Mouse (Mus musculus): ENCODE measurements around the gene Creg2. TPM values are rescaled to one million over a fixed set of nuclear protein-coding genes. Genes with fewer than 3 reads are reported as not detected.
A peak's percentile ranks its signal among the peaks of the same experiment; 100 is the strongest.
"Not testable (repeated sequence)": the region's sequence is repeated elsewhere in the genome, so short reads cannot be mapped to it uniquely, and the experiment has no call there.

The Creg2 gene
- total RNA-seq, 1 experiment from 2014 or later, result 0.18 TPM

- no peak for DNase-seq
Observed at GRCm38 (mm10) chr1:39593836-39594235, 57.4 kb downstream of the Creg2 start.

GRCm38 (mm10) chr1:39592090-39592489 lies 59.2 kb downstream of the Creg2 start:
- DNase-seq, result no peak

DNA sequence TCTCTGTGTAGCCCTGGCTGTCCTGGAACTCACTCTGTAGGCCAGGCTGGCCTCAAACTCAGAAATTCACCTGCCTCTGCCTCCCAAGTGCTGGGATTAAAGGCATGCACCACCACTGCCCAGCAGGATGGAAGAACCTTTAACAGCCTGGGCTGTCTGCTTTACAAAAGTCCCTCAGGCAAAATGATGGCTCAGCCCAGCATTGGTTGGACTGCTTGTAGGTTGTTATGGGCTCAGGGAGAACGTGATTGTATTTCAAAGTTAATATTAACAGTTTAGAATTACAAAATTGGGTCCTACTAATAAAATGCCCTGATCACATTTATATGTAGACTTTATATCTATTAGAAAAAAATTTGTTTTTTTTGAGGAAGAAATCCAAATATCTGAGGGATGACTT lies 59.7 kb downstream of the Creg2 start:
- not testable (repeated sequence) for DNase-seq

DNA sequence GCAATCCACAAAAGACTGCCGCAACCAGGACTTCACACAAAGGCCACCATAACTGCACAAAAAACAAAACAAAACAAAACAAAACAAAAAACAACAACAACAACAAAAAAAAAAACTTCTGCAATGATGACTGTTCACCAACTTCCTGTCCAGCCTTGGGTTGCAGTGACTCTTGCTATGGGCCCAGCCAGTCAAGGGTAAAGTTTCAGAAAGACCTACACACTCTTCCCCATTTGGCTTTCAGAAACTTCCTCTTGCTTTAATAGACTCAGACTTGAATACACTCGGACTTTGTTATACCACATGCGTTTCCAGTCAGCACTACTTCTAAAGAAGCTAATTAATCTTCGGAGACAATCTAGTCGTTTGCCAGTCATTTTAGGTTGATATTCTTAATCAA lies 61.1 kb downstream of the Creg2 start:
- DNase-seq, result no peak

GRCm38 (mm10) chr1:39585416-39585815 lies 65.9 kb downstream of the Creg2 start:
- no peak for DNase-seq

DNA sequence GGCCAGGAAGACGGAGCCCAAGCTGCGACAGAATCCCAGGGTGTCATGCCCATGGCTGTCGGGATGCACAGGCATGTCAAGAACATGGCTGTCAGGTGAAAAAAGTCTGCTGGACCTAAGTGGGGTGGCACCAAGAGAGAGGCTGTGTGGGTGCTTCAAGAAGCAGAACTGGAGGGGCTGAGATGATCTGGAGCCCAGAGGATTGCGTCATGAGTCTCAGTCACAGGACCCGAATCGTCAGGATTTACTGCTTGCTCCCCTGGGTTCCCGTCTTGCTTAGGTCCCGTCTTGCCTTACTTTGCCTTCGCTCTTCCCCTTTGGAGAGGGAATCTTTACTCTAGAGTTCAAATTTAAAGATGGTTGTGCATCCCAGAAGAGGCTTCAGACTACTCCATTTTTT lies 68.1 kb downstream of the Creg2 start:
- DNase-seq, result no peak

- no peak for DNase-seq
Observed at GRCm38 (mm10) chr1:39581215-39581614, 70.1 kb downstream of the Creg2 start.

- no peak for DNase-seq
Observed at GRCm38 (mm10) chr1:39579139-39579538, 72.1 kb downstream of the Creg2 start.

GRCm38 (mm10) chr1:39578446-39578845 lies 72.8 kb downstream of the Creg2 start:
- DNase-seq, result no peak

GRCm38 (mm10) chr1:39577253-39577705 lies 74.0 kb downstream of the Creg2 start, which contains the start of gene Rnf149:
TSS of gene Rnf149 (minus strand) at chr1:39577405.
- DNase-seq, result peak; percentile 99

DNA sequence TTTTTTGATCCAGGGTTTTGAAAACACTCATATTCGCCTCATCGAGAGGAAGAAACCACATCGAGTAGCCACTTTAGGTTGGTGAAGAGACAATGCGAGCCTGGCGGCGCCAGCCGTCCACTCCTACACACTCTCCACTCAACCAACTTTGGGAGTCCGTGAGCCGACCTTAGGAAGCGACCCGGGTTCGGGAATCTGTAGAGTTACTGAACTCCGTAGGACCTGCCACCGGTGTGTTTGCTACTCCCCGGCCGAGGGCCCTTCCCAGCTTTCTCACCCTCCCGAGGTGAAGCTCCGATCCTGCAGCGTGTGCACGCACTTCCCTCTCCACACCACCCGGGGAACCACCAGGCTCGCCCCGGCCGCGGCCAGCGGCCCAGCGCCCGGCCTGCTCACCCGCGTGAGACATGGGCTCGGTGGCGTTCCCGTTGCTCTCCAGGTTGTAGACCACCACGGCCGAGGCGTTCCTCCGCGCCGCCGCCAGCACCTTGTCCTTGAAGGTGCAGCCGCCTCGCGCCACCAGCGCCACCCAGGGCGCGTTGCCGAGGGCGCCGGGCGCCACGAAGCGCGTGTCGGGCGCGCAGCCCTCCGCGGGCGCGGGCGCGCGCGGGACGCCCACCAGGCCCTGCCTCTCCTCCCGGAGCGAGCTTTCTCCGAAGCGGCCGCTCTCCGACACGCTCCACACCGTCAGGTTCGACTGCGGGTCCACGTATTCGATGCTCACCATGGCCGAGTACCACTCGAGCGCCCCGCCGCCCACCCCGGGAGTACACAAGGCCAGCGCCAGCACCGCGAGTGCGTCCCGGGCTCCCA lies 74.6 kb downstream of the Creg2 start:
- peak; percentile 56 for DNase-seq

DNA sequence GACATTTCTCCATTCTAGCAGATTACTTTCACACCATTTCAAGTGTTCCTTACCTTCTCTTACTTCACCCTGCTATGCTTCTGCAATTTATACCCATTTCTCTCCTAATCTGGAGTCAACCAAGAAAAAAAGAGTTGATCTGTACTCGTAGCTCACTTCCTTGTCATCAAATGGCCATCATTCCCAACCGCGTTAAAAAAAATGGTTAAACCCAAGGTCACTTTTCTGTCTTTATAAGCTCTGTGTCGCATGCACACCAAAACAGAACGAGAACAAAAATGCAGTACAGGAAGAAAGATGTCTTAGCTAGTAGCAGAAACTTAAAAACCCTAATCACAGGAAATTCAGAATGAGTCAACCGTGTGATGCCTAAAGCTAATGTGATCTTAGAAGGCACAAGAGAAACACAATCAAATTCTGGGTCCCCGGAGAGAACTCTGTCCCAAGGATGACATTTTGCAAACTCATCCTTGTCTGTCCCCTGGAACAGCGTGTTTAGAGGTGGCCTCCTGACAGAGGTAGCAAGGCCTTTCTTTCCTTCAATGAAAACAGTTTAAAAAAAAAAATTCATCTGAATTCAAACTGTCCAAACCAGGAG lies 75.4 kb downstream of the Creg2 start:
- DNase-seq, result no peak

GRCm38 (mm10) chr1:39573890-39574289 lies 77.4 kb downstream of the Creg2 start:
- no peak for DNase-seq

- no peak for DNase-seq
Observed at GRCm38 (mm10) chr1:39571653-39572052, 79.6 kb downstream of the Creg2 start.

Other genes starting within 250 kb of the Creg2 start
- gene Tbc1d8, start 172.7 kb downstream of the Creg2 start, total RNA-seq (2021), result 16.7 and 18.7 TPM in 2 replicates
- gene Cnot11, start 116.5 kb downstream of the Creg2 start, total RNA-seq (2021), result 21.2 and 21.9 TPM in 2 replicates
- 38.9 and 55.6 TPM in 2 replicates for gene Rnf149, start 74.1 kb downstream of the Creg2 start, total RNA-seq (2021)
- 0.39 TPM in 1 of 2 replicates, not detected in the other for gene Rfx8, start 69.5 kb upstream of the Creg2 start, total RNA-seq (2021)
- not detected in 2 replicates for gene Gm3646, start 153.9 kb upstream of the Creg2 start, total RNA-seq (2021)
- gene Map4k4, start 249.4 kb upstream of the Creg2 start, total RNA-seq (2021), result 121 and 138 TPM in 2 replicates